Mouse (Mus musculus): Measurements from ENCODE around the gene C1qa.

DNA sequence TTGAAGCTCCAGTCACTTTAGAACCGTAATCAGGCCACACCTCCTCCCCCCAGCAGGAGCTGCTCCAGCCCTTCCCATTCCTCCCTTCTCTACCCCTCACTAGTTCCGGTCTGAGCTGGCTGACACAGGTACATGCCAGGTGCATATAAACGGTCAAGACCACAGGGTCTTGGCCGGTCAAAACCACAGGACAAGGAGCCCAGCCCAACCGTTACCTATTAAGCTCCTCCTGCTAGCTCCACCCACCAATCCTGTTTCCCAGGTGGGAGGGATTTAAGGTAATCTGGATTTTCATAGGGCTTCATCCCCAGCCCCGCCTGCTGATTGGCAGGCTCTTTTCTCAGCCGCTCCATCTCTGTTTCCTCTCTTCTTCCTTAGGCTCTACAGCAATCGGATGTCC is 20.4 kb downstream of the C1qa start:
- no peak for TF ChIP-seq CTCF (IDR thresholded peaks at IDR 0.05 in 2 of 3, conservative IDR thresholded peaks at IDR 0.05 in 1 of 3; ENCODE audit: control insufficient read depth in 1 of 3, insufficient read depth in 1 of 3, low read depth in 2 of 3, low read length in 3 of 3, poor library complexity in 1 of 3, severe bottlenecking in 1 of 3)
- TF ChIP-seq EP300 (IDR thresholded peaks at IDR 0.05; ENCODE audit: low read depth in 1 of 2, low read length in 2 of 2): no peak
- no peak for TF ChIP-seq ZNF384 (IDR thresholded peaks at IDR 0.05; ENCODE audit: low read depth, low read length)
- no peak for TF ChIP-seq GABPA (IDR thresholded peaks at IDR 0.05; ENCODE audit: low read depth, low read length)
- no peak for TF ChIP-seq USF1 (IDR thresholded peaks at IDR 0.05; ENCODE audit: low read depth, low read length)
- TF ChIP-seq MEF2A (IDR thresholded peaks at IDR 0.05; ENCODE audit: extremely low read depth, insufficient replicate concordance, low read depth, low read length, poor library complexity, severe bottlenecking): no peak
- TF ChIP-seq CHD2 (IDR thresholded peaks at IDR 0.05; ENCODE audit: low read length): no peak
- TF ChIP-seq RAD21 (IDR thresholded peaks at IDR 0.05; ENCODE audit: low read depth, low read length): no peak

Measured in MEL (cell line).